Mouse (Mus musculus): ENCODE data around the gene Eaf2. TPM values are rescaled to one million over a fixed set of nuclear protein-coding genes. Genes with fewer than 3 reads are reported as not detected.

The Eaf2 gene
- polyA plus RNA-seq, 1 experiment, result 0.53 TPM

- no peak for TF ChIP-seq GATA1 (IDR thresholded peaks at IDR 0.05; ENCODE audit: low read length)
Measured at GRCm38 (mm10) chr16:36882737-36883343, 8.0 kb upstream of the Eaf2 start.

DNA sequence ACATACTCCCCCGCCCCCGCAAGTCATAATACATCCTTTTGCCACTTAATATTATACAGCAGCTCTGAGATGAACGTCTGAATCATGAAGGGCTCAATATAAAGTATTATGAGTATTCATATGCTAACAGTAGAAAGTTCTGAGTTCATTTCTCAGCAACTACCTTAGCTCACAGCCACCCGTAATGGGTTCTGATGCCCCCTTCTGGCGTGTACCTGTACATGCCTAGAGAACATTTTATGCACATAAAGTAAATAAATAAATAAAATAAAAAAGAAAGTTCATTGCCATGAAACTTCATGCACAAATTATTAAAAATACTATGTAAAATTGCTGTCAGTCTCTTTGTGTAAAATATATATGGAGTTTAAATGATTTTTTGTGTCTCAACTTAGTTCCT lies 2.5 kb upstream of the Eaf2 start:
- TF ChIP-seq GATA1 (IDR thresholded peaks at IDR 0.05; ENCODE audit: low read length), result no peak

DNA sequence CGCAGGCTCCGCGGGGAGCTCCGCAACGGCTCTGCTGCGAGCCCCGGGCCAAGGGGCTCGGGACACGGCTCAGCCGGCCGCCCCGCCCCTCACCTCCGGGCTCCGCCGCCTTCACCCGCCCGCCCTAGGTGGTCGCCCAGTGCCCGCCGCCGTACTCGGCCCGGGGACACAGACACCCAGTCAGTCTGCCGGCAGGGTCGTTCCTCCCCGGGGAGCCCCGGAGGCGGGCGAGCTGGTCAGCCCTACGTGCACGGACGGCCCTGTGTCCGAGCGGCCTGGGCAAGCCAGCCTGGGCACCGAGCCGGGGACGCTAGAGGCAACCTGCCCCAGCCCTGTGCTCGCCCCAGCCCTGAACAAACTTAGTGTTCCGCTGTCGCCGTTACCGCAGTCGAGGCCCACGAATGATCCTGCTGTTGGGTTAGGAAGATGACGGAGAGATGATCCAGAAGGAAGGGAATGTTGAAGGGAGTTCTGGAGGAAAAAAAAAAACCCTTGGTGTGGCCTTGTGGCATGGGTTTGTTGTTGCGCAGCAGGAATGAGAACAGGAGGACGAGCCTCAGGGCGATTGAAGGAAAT lies 561 bp upstream of the Eaf2 start:
- TF ChIP-seq GATA1 (IDR thresholded peaks at IDR 0.05; ENCODE audit: low read length), result no peak

DNA sequence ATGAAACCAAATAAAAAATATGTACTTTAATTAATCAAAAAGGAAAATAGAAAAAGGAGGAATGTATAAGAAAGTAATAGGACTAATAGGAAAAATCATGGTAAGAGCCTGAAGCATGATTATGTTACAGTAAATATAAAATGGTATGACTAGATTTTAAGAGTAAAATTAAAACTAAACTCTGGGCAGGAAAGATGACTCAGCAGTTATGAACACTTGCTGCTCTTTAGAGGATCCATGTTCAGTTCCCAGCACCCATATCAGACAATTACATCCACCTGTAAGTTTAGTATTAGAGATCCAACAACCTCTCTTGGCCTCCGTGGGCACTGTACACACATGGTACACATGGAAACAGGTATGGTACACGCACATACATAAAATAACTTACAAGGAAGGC lies 5.4 kb downstream of the Eaf2 start:
- TF ChIP-seq GATA1 (IDR thresholded peaks at IDR 0.05; ENCODE audit: low read length), result no peak

- TF ChIP-seq GATA1 (IDR thresholded peaks at IDR 0.05; ENCODE audit: low read length), result no peak
Measured at GRCm38 (mm10) chr16:36863585-36863984, 11.2 kb downstream of the Eaf2 start.

DNA sequence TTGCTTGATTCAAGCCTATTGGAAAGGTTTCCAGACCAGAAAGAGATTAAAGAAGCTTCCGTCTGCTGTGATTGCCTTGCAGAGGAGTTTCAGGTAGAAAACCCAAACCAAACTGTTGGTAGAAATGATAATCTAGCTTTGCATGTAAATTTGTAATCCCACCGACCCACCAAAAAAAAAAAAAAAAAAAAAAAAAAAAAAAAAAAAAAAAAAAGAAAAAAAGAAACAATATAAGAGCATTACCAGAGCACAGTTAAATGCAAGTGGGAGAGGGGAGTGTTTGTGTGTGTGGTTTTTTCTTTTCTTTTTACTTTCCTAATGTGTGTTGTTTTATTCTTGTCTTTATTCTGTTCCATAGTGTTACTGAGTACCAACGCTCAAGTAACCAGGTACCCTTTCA lies 23.6 kb downstream of the Eaf2 start:
- no peak for TF ChIP-seq GATA1 (IDR thresholded peaks at IDR 0.05; ENCODE audit: low read length)

GRCm38 (mm10) chr16:36828820-36829219 lies 46.0 kb downstream of the Eaf2 start:
- no peak for TF ChIP-seq GATA1 (IDR thresholded peaks at IDR 0.05; ENCODE audit: low read length)

DNA sequence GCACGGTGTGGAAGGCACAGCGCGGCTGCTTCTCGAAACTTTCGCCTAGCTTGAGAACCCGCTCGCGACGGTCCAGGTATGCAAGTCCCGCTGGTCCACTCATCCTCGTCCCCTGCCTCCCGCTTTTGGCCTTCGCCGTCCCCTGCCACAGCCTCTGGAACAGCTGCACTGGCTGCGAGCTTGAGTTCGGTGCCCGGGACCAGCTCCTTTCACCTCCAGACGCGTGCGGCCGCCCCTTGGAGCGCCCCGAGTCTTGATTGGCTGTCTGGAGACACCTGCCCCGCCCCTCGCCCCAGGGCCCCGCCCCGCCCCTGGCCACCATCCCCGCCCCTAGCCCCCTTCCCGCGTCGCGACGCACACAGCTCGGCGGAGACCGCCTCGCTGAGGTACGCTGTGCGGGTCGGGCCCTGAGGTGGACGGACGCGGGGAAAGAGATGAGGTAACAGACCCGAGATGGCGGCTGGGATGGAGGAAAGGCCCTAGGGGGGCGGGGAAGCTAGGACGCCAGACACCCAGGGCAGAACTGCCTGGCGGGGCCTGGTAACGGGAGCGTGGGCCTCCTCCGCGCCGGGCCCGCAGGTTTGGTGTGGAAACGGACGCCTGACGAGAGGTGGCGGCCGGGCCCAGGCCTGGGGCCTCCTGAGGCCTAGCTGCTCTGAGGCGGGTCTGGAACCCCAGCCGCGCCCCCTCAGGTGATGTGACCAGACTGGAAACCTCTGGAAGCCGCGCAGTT lies 46.6 kb downstream of the Eaf2 start, which contains the start of gene Iqcb1:
Iqcb1 (plus strand) TSS at position 332 of the 733 bp plus-strand sequence.
- TF ChIP-seq GATA1 (IDR thresholded peaks at IDR 0.05; ENCODE audit: low read length), result no peak

DNA sequence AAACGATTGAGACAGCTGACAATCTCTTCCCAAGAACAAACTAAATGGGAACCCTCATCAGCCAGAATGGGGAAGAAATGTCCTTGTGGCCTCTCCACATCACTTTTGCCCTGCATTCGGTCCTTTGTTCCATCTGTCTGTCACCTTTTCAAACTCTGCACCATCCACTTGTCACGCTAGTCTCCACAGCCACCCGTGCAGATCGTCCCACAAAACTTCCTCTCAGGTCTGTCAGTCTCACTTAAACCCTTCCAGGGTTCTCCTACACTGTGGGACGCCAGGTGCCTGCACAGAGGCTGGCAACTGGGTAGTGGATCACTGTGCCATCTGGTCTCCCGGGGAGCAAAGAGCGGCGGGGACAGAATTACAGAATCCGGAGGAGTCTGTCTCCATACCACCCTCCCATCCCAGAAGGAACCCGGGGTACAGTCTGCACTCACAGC lies 47.2 kb downstream of the Eaf2 start:
- no peak for TF ChIP-seq GATA1 (IDR thresholded peaks at IDR 0.05; ENCODE audit: low read length)

- TF ChIP-seq GATA1 (IDR thresholded peaks at IDR 0.05; ENCODE audit: low read length), result no peak
Measured at GRCm38 (mm10) chr16:36821474-36821873, 53.3 kb downstream of the Eaf2 start.

GRCm38 (mm10) chr16:36820747-36821146 lies 54.1 kb downstream of the Eaf2 start:
- TF ChIP-seq GATA1 (IDR thresholded peaks at IDR 0.05; ENCODE audit: low read length), result no peak

DNA sequence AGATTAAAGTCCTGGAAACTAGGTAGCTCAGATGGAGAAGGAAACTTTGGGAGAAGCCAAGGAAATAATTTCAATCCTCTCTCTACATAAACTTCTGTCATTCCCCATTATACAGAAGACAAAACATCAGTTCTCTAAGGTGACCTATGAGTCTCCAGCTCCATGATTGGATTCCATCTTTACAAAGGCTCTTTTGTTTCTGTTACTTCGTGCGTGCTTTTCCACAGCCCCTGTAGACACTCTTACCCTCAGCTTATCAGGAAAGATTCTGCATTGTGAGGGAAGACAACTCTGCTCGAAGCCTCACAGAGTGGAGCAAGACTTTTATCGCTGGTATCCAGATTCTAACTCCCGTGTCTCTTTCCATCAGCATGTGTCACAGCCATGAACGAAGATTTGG lies 54.8 kb downstream of the Eaf2 start:
- no peak for TF ChIP-seq GATA1 (IDR thresholded peaks at IDR 0.05; ENCODE audit: low read length)

- no peak for TF ChIP-seq GATA1 (IDR thresholded peaks at IDR 0.05; ENCODE audit: low read length)
Measured at GRCm38 (mm10) chr16:36817321-36817926, 57.4 kb downstream of the Eaf2 start.

DNA sequence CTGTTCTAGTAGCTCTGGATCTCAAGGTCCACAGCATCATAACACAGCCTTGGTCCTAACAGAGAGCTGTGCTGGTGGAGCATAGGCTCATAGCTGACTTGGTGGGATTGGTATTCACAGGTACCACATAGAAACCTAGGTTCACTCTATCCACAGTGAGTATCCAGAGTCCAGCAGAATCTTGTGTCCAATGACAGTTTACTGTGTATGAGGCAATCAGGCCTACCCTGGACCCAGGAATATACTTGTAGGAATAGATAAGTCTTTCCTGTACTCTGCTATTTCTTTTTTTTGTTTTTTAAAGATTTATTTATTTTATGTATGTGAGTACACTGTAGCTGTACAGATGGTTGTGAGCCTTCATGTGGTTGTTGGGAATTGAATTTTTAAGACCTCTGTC lies 57.9 kb downstream of the Eaf2 start:
- TF ChIP-seq GATA1 (IDR thresholded peaks at IDR 0.05; ENCODE audit: low read length), result no peak

- no peak for TF ChIP-seq GATA1 (IDR thresholded peaks at IDR 0.05; ENCODE audit: low read length)
Measured at GRCm38 (mm10) chr16:36813680-36814079, 61.1 kb downstream of the Eaf2 start.

DNA sequence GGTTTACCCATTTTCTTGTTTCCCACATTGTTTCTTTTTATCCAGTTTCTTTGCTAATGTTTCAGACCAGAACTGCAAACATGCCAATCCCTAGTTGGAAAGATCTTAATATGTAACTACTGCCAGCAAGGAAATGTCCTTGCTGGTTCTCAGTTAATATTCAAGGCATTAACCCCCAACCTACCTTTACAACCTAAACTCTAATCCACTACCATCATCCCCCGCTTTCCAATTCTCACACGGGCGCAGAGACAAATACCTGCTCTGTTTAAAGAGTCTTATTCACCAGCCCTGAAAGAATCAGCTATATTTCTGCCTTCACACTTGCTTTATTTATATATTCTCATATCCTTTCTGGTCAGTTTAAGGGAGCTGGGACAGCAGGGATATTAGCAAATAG lies 66.2 kb downstream of the Eaf2 start:
- TF ChIP-seq GATA1 (IDR thresholded peaks at IDR 0.05; ENCODE audit: low read length), result no peak
